Mouse (Mus musculus): ENCODE measurements around the gene Haghl.
A peak's percentile ranks its signal among the peaks of the same experiment; 100 is the strongest.

Gene Haghl

DNA sequence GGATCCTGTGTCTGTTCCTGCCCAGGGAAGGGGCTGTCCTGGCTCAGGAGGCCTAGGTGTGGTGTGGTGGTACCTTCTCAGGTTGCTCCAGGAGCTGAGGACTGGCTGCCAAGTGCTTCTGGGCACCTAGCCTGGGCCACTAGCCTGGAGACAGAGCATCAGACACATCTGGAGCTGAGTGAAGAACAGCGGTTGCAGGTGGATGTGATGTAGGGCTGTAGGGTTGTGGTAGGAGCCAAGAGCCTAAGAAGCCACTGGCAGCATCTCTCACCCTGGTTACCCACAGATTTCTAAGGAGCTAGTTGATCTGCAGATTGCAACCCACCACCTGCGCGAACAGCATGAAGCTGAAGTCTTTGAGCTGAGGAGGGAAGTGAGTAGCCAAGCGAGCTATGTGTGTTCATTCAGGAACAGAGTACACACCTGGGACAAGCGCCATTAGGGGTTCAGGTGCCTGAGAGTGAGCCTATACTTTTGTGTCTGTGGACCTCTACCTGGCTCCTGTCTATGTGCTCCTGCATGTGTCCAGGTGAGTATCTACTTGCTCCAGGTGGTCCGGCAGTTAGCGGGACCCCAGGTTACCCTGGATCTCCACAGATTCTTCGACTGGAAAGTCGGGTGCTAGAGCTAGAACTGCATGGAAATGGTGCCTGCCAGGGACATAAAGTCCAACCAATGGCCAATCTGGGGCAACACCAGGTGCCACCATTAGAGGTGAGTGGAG lies 1.5 kb upstream of the Haghl start:
- DNase-seq (ENCODE audit: low read depth, low spot score), result no peak

DNA sequence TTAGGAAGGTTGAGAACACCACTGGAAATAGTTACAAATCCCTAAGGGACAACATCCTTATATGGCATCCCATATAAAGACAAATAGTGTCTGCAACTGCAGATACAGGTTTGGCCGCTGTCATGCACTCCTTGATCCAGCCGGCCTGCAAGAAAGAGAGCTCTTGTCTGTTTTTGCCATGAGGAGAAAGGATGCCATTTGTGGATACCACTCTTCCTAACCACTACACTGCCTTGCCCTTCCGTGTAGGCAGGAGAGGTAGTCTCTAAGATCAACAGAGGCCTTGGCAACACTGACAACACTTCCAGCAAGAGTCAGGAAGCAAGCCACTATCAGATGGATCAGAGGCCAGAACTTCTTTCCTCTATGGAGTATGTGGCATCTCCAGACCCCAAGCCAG lies 807 bp upstream of the Haghl start, which contains the start of gene Ccdc78:
Ccdc78 (plus strand) TSS at position 301 of the 400 bp plus-strand sequence.
- DNase-seq (ENCODE audit: low read depth, low spot score), result no peak

- no peak for DNase-seq (ENCODE audit: low read depth, low spot score)
Observed at GRCm38 (mm10) chr17:25783861-25784574, 1.5 kb downstream of the Haghl start.

- no peak for DNase-seq (ENCODE audit: low read depth, low spot score)
Observed at GRCm38 (mm10) chr17:25783086-25783485, 2.4 kb downstream of the Haghl start.

GRCm38 (mm10) chr17:25781339-25781738 lies 4.1 kb downstream of the Haghl start:
- no peak for DNase-seq (ENCODE audit: low read depth, low spot score)

GRCm38 (mm10) chr17:25777948-25778347 lies 7.5 kb downstream of the Haghl start:
- no peak for DNase-seq (ENCODE audit: low read depth, low spot score)

GRCm38 (mm10) chr17:25775318-25776062 lies 10.0 kb downstream of the Haghl start:
- DNase-seq (ENCODE audit: low read depth, low spot score), result no peak

- peak; percentile 99 for DNase-seq (ENCODE audit: low read depth, low spot score)
Observed at GRCm38 (mm10) chr17:25773549-25774120, 11.8 kb downstream of the Haghl start, which contains the start of gene Narfl. Gene Narfl (plus strand): TSS chr17:25773776.

DNA sequence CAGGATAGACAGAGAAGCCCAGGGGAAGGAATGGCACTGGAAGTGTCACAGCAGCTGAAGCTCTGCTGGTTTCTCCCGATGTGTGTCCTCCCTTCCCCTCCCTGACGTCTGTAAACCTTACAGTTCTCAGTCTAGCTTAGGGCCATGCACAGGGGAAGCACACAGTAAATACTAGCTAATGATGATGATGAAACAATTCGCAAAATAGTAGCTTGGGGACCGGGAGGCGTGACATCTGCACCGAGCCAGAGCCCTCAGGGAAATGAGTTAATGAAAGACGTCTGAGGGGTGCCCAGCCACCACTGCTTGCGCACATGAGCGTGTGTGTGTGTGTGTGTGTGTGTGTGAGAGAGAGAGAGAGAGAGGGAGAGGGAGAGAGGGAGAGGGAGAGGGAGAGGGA lies 16.1 kb downstream of the Haghl start:
- DNase-seq (ENCODE audit: low read depth, low spot score), result no peak

DNA sequence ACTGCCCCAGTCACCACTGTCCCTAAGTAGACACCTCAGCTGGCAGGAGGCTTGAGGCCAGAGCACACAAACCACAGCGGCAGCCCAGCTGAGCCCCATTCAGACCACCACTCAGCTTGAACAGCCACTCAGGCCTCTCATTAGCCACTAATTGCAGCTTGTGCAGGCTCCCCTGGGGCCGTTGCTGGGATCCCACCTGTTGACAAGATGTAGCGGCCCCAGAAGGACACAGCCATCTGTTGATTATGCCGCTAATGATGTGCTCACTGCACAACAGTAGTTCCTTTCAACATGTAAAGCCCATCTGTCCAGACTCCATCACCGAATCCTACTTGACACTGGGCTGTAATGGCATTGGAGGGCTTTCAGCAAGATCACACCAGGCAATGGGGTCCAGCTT lies 19.6 kb downstream of the Haghl start:
- DNase-seq (ENCODE audit: low read depth, low spot score), result no peak

DNA sequence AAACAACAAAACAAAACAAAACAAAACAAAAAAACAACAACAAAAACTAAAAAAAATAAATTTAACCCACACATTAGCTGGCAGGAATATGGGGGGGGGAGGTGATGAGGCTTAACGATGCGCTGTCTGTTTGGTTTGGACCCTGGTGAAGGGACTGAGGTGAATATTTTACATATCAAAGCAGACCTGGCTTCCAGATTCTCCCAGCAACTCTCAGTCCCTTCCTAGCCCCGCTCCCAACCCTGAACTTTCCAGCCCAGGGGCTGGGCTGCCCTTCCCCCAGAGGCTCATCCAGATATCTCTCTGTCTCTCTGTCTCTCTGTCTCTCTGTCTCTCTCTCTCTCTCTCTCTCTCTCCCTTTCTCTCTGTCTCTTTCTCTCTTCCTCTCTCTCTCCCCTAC lies 22.9 kb downstream of the Haghl start:
- DNase-seq (ENCODE audit: low read depth, low spot score), result no peak

GRCm38 (mm10) chr17:25761561-25761970 lies 23.9 kb downstream of the Haghl start:
- no peak for DNase-seq (ENCODE audit: low read depth, low spot score)

- no peak for DNase-seq (ENCODE audit: low read depth, low spot score)
Observed at GRCm38 (mm10) chr17:25760148-25760547, 25.3 kb downstream of the Haghl start.

DNA sequence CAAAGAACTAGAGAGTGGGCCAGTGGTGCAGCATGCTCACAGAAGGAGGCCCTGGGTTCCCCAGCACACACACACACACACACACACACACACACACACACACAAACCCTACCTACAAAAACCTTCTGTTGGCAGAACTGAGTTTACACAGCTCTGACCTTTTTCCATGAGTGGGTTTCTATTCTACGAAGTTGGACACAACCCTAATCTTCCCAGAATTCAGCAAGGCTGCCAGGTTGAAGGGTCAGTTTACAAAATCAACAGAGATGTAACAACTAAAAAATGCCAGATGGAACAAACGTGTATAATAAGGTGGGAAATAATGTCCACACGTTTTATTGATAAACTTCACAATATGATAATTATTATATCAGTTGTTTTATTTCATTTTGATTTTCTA lies 27.8 kb downstream of the Haghl start:
- DNase-seq (ENCODE audit: low read depth, low spot score), result no peak

DNA sequence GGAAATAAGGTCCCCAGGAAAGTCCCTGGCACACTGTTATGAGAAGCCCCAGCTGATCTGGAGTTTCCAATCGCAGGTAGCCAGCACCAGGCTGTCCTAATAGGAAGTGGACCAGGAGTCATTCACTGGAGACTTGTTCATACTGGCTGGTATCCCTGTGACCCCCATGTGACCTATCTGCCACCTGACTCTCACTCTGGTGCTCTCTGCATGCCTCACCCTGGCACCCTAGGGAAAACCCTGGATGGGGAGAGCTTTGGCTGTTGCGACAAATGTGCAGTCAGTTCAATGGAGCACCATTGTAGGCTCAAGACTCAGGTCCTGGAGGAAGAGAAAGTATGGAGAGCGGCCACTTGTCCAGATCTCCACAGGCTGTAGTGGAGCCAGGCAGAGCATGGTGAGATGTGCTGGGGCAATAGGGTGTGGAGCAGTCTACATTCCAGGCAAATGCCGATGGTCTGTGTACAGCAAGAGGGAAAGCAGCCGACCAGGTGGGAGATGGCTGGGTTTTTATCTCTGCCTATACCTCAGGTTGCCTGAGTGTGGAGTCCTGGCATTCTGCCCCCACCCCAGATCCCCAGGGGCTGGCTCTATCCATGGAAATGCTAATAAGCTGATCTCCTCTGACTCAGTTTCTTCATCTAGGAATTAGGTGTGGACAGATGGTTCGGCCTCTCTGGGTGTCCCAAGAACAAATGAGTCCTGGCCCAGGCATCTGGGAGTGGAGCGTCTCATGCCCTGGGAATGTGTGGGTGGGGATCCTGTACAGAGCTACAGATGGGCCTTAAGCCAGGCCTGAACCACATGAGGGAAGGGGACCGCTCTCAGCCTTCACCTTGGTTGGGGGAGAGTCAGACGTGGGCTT lies 28.9 kb downstream of the Haghl start:
- no peak for DNase-seq (ENCODE audit: low read depth, low spot score)

GRCm38 (mm10) chr17:25755627-25756377 lies 29.7 kb downstream of the Haghl start:
- no peak for DNase-seq (ENCODE audit: low read depth, low spot score)

DNA sequence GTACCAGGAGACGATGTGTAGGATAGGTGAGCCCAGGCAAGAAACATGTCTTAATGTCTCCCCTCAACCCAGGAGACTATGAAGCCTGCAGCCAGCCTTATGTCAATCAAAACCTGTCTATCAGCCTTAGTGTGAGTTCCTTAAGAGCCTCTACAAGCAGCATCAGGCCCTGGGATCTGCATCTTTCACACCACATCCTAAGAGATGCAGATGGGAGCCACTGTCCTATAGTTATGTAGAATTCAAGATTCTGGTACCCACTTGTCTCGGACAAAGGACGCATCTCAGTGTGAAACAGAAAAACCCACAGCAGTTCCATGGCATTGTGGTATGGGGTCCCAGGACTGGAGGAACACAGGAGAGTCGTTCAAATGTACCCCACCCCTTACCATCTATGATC lies 30.4 kb downstream of the Haghl start:
- DNase-seq (ENCODE audit: low read depth, low spot score), result no peak

- DNase-seq (ENCODE audit: low read depth, low spot score), result no peak
Observed at GRCm38 (mm10) chr17:25754241-25754640, 31.2 kb downstream of the Haghl start, which contains the start of gene Msln. Gene Msln (minus strand): TSS chr17:25754378.

DNA sequence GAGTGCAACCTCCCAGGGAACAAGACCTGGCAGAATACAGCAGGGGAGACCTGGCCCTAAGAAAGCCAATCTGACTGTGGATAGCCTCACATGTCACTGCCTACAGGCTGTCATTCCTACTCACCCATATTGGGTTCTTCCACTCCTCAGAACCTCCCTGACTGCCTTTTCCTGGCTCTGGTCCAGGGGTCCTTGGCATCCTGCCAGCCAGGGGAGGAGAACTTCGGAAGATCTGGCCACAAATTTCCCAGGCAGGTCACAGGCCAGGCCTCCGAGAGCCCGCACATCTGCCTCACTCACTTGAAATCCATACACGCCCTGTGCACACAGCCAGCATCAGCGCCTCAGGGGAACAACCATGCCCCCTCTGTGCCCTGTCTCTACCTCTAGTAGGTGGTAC lies 34.0 kb downstream of the Haghl start:
- DNase-seq (ENCODE audit: low read depth, low spot score), result no peak

- DNase-seq (ENCODE audit: low read depth, low spot score), result no peak
Observed at GRCm38 (mm10) chr17:25749314-25749713, 36.2 kb downstream of the Haghl start.

Data from embryo, embryonic 11.5 days (tissue).